Mouse (Mus musculus): ENCODE measurements around the gene Hist1h2an.
"Not testable (repeated sequence)": the region's sequence is repeated elsewhere in the genome, so short reads cannot be mapped to it uniquely, and the experiment has no call there.

- TF ChIP-seq CTCF (IDR thresholded peaks at IDR 0.05; ENCODE audit: control insufficient read depth, insufficient read depth, low read length): not testable (repeated sequence)
- peak; percentile 74; the same call in 1 of the 2 replicates for TF ChIP-seq POLR2A (IDR thresholded peaks at IDR 0.05; ENCODE audit: borderline replicate concordance, control insufficient read depth, low read depth, low read length)
Measured at GRCm38 (mm10) chr13:21754294-21755001, 32.6 kb downstream of the Hist1h2an start.
